Mouse (Mus musculus) urinary bladder, postnatal 4 days (tissue): ENCODE data around the gene Pick1.

Source experiments
- DNase-seq, 2 experiments: peaks; one replicate each; pipeline ENCODE4 v3.0.0; 2021 to 2022; ENCODE audit warnings: low spot score in 2 of 2

Pick1 gene

GRCm38 (mm10) chr15:79229058-79229821 lies at the start of gene Pick1, which contains the start of gene Gm49486:
Pick1 (plus strand) TSS chr15:79229173.
Gm49486 (plus strand) TSS chr15:79229391.
- peak; percentile 82 to 87 for DNase-seq

- DNase-seq = no peak
Observed at GRCm38 (mm10) chr15:79185213-79185612, 43.8 kb upstream of the Pick1 start.

GRCm38 (mm10) chr15:79187819-79188218 lies 41.2 kb upstream of the Pick1 start:
- no peak for DNase-seq

DNA sequence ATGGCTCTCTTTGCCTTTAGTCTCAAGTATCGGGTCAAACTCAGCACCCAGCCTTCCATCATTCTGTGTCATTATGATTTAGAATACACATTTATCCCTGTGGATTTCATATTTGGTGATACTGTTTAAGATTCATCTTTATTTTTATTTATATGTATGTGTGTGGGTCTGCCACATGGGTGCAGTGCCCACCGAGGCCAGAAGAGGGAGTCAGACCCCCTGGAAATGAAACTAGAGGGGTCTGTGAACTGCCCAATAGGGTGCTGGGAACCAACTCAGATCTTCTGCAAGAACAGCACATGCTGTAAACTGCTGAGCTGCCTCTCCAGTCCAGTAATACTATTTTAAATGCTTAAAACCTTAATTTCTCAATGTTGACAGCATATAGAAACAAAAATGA lies 37.5 kb upstream of the Pick1 start:
- no peak for DNase-seq

GRCm38 (mm10) chr15:79192450-79192849 lies 36.5 kb upstream of the Pick1 start:
- DNase-seq = no peak

DNA sequence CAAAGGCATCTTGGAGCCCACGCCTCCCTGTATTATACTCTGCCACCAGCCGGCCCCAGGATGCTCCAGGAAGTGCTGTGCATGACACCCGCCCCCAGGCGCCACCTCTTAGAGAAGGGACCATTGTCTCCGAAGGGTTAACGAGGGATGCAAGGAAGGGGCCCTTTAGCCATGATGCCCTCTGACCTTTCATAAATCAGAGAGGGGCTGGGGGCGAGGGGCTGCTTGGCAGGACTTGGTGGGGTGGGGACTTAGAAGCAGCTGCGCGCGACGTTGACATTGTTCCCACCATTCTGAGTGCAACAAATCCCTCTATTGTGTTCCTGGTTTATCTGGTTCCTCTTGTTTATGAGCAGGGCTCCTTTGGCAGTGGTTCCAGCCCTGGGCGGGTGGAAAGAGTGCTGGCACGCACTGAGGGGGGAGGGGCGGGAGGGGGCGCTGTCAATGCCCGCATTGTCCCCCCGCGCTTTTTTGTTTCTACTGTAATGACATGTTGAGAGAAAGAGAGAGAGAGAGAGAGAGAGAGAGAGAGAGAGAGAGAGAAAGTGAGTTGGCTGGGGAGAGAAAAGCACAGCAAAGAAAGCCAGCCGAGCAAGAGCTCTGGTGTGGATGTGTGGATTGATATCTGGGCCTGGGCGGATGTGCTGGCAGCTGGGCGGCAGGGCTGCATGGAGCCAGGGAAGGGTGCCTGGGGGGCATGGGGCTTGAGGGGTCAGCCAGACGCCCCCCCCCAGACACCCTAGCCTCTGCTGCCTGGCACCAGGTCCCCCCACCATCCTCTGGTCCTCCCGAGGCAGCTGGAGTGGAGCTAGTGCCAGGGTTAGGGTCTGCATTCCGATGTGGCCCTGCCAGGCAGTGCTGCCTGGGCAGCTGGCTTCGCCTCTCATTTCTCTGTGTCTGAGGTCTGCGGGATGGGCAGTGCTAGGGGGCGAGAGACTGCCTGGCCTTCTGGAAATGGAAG lies 35.8 kb upstream of the Pick1 start:
- DNase-seq = peak in 1 of 2 experiments; percentile 37

DNA sequence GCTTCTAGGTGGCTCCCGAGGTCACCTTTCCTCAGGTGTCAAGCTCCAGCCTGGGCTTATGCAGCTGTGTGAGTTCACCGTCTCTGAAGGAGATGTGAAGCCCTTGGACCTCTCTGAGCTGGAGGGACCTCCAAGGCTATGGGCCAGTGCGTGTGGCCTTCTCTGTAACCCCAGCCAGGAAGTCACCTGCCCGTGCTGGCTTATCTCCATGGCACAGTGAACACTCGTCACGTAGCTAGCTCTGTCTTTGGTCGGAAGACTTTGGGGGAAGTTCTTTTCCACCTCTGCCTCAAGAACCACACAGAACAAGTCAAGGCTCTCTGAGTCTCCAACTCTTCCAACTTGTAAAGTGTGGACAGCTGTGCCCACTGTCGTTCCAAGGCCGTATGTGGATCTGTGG lies 34.9 kb upstream of the Pick1 start:
- DNase-seq = no peak

- no peak for DNase-seq
Observed at GRCm38 (mm10) chr15:79194946-79195345, 34.0 kb upstream of the Pick1 start.

DNA sequence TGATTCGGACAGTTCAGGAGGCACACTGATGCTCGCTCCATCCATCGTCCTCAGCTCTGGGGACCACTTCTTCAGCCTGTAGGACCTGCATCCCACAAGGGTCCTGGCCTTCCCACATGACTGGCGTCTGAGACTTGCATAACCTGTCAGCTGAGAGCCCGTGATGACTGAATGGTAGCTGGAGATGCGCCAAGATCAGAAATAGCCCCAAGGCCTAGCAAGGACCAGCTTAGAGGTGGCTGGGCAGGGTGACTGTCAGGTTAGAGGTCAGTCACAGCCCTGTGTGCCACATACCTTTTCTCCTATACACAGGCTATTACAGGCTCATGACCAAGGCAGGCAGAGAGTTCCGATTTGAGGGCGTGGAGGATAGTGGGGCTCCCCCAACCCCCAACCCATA lies 33.5 kb upstream of the Pick1 start:
- no peak for DNase-seq

DNA sequence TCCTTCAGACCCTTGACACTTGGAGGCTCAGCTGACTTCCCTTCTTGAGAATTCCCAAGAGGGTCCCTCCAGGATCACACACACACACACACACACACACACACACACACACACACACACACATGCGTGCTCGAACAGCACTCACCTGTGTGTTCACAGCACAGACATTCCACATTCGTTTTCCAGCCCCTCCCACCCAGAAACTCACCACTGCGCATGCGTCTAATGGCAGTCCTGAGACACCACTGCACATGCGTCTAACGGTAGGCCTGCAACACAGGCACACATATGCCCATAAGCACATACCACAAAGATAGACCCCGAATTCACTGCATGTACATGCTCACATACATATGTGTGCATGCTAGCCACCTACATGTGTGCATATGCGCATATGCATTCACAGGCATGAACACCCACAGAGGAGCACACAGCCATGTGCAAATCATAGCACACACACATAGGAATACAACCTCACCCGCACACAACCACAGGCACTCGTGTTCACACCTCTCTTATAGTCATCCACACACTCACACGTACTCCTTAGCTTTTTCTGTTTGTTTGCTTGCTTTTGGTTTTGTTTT lies 29.5 kb upstream of the Pick1 start:
- no peak for DNase-seq

GRCm38 (mm10) chr15:79201491-79202150 lies 27.4 kb upstream of the Pick1 start:
- no peak for DNase-seq

DNA sequence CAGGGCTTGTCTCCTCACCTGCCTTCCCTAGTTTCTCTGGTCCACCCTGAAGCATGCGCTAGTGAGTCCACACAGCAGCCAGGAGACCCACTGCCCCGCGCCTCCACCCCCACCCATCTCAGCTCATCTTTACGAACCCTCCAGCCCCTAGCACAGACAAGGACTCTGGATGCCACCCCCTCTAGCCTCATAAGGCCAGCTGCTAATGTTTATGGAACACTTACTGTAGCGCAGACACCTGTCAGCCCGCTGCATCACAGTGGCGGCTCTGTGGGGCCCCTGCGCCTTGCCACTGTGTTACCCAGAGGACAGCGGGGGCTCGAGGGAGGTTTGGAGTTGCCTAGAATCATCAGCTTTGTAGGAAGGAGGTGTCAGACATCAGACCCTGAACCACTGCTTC lies 26.4 kb upstream of the Pick1 start:
- no peak for DNase-seq

- DNase-seq = no peak
Observed at GRCm38 (mm10) chr15:79208211-79208610, 20.8 kb upstream of the Pick1 start.

- DNase-seq = peak in 1 of 2 experiments; percentile 56
Observed at GRCm38 (mm10) chr15:79208758-79209439, 20.1 kb upstream of the Pick1 start.

DNA sequence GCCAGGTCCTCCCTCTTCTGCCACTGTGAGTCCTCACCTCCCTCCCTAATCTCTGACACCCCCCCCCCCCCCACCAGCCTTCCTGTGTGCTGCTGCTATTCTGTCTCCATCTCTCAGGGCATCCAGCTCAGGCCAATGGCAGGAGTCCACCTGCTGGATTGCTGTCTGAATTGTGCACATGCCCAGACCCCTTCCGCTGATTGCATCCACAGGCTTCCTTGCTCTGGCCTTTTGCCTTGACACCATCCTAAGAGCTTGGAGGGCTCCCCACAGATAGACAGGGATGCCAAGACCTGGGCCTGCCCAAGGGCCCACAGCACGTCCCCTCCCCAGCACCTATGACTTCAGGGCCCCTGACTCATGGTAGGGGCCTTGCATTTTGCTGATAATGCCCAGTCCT lies 18.6 kb upstream of the Pick1 start:
- peak in 1 of 2 experiments; percentile 54 for DNase-seq

- peak in 1 of 2 experiments; percentile 56 for DNase-seq
Observed at GRCm38 (mm10) chr15:79212750-79213446, 16.1 kb upstream of the Pick1 start.

DNA sequence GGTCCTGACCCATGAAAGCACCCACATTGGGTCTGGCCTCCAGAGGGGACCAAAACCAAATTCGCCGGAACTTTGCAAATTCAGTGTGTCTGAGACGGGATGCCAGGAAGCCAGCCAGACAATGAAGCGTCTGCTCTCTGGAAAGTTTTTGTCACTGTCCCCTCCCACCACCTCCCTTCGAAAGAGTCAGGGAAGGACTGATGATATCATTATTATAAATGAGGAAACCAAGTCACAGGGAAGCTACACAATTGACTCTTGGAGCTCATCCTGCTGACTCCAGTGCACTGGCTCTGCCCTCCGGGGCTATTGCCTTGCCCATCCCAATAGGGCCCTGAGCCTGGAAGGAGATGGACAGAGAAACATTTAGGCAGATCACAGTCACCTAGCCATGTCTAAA lies 15.4 kb upstream of the Pick1 start:
- DNase-seq = peak in 1 of 2 experiments; percentile 57

GRCm38 (mm10) chr15:79216191-79216590 lies 12.8 kb upstream of the Pick1 start:
- DNase-seq = no peak

GRCm38 (mm10) chr15:79219572-79219971 lies 9.4 kb upstream of the Pick1 start:
- DNase-seq = no peak

DNA sequence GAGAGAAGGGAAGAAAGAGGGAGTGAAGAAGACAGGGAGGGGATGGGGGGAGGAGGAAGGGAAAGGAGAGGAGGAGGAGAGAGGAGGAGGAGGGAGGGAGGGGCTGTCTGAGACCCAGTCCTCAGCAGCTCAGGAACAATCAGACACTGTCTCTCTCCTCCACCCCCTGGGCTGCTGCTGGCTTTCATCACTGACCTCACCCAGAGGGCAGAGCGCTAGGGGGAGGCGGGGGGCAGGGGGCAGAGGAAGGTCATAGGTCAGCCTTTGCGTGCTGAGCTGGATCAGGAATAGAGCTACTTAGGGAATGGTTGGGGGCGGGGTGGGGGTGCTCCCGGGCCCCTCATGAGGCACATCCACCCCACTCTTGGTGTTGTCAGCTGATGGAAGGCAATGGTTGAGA lies 5.3 kb upstream of the Pick1 start:
- DNase-seq = no peak
